Mouse (Mus musculus) urinary bladder, postnatal 36 days (tissue): ENCODE data around the gene Gm17349.
"Not testable (repeated sequence)": the region's sequence is repeated elsewhere in the genome, so short reads cannot be mapped to it uniquely, and the experiment has no call there.

Source experiments
- DNase-seq, 2 experiments: peaks; one replicate each; pipeline ENCODE4 v3.0.0; 2022; ENCODE audit warnings: low spot score in 2 of 2, mixed read lengths in 1 of 2

Gm17349 gene

DNA sequence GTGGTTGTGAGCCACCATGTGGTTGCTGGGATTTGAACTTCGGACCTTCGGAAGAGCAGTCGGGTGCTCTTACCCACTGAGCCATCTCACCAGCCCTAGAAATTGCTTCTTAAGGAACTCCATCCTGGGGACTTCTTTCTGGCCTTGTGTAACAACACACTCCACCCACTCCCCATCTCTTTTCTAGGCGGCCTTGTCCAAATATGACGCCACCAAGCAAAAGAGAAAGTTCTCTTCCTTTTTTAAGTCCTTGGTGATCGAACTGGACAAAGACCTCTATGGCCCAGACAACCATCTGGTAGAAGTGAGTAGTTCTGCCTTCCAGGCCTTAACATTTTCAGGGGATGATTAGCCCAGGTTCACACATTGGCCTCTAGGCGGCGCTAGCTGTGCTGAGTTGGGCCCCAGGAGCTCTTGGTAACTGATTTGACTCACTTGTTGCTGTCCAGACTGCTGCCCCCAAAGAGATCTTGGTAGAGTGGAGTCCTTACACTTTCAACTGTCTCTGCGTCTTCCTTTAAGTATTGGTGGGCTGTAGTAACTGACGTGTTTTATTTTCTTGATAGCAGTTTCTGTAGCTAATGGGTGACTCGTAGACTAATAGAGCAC lies at the start of gene Gm17349:
TSS of gene Gm17349 (minus strand) at position 51 of the 609 bp plus-strand sequence.
- DNase-seq, result no peak

DNA sequence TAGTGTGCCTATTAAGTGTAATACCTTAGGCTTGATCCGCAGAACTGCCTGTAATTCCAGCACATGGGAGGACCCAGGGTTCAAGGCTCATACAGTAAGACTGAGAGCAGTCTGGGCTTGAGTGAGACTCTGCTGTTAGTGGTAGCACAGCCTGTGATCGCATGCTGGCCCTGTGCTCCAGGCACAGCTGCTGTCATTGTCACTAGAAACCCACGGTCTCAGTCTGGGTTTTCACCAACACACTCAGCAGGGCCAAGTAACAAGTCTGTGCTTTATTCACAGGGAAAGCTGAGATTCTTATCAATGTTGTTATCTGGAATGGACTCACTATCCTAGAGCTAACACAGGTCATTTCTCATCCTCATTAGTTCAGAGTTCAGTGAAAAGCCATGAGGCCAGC lies 48.9 kb upstream of the Gm17349 start:
- no peak for DNase-seq

DNA sequence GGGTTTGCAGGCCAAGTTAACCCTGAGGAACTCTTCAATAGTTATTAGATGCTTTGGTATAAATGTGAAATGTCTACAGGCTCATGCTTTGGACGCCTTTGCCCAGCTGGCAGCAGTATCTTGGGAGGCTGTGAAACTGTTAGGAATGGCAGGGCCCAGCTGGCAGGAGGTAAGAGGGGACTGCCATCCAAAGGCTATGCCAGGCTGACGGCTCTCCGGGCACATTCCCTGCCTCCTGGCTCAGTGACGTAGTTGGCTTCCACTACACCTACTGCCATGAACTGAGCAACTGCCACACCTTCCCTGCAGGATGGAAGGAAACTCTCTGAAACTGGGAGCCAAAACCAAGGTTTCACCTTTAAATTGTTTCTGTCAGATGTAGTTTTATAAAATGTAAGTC lies 34.9 kb upstream of the Gm17349 start:
- DNase-seq, result no peak

DNA sequence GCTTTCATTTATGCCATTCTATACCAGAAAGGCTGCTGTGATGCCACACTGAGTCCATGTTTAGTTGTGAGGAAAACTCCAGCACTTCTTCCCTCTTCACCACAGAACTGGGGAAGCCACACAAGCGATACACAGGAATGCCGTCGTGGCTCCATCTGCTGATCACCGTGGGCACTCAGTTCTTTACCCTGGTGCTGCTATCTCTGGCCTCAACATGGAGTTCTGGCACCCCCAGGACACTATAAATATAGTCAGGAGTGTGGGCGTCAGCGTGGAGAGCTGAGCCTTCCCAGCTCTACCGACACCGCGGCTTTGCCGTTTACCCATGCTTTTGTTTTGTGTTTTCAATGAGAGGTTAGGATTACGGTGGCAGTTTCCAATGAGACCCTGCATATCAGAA lies 31.4 kb upstream of the Gm17349 start:
- DNase-seq, result no peak

DNA sequence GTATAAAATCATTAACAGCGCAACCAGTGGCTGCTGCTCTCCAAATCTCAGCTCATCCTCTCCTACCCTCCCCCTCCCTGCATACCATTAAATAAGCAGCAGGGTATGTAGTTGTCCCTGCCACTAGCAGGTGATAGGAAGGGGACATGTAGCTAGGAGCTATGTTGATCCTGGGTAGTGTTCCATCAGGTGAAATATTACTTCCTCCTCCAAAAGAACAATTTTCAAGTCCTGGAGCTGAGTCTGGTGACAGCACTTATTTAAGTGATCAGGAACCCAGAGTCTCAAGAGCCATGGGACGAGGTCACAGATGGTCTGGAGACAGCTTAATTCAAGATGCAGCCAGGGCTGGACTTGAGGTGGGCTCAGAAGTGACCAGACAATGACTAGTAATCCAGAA lies 30.3 kb upstream of the Gm17349 start:
- DNase-seq, result peak; percentile 100

DNA sequence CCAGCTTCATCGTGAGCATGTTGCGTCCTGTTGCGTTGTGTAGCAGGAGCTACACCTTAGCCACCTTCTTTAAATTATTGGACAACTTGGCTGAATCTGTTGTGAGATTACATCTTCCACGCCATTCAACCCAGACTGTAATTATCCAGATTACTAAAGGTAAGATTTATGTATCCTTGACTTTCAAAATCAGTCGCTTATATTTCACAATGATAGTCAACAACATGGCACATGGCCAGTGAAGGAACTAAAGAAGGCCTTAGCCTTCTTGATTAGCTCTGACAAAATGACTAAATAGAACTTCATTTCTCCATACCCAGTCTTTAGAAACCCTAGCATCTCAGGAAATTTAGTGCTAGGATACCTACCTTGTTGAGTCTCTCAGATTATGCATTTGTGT lies 27.9 kb upstream of the Gm17349 start:
- DNase-seq, result no peak

DNA sequence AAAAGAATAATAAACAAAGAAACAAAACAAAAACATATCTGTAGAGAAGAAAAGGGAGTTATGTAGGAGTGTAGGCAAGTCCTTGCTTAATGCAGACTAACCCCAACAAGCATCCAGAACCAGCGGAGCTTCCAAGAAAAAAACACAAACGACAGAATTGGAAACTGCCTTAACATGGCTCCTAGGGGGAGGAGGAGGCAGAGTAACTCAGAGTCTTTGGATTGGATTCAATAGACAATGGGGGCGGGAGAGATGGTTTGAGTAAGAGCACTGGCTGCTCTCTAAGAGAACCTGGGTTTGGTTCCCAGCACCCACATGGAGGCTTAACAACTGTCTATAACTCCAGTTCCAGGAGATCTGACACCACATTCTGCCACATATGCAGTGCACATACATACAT lies 26.4 kb upstream of the Gm17349 start:
- DNase-seq, result no peak

DNA sequence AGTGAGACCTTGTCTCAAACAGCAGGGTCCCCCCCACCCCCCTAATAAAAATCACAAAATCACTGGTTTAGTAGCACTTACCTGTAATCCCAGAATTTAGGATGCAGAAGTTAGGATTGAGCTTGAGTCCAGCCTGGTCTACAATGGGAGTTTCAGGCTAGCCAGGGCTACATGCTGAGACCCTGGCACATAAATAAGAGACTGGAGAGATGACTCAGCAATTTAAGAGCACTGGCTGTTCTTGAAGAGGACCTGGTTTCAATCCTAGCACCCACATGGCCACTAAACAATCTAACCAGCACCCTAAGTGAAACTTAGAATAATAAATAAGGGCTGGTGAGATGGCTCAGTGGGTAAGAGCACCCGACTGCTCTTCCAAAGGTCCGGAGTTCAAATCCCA lies 25.9 kb upstream of the Gm17349 start:
- DNase-seq, result no peak

DNA sequence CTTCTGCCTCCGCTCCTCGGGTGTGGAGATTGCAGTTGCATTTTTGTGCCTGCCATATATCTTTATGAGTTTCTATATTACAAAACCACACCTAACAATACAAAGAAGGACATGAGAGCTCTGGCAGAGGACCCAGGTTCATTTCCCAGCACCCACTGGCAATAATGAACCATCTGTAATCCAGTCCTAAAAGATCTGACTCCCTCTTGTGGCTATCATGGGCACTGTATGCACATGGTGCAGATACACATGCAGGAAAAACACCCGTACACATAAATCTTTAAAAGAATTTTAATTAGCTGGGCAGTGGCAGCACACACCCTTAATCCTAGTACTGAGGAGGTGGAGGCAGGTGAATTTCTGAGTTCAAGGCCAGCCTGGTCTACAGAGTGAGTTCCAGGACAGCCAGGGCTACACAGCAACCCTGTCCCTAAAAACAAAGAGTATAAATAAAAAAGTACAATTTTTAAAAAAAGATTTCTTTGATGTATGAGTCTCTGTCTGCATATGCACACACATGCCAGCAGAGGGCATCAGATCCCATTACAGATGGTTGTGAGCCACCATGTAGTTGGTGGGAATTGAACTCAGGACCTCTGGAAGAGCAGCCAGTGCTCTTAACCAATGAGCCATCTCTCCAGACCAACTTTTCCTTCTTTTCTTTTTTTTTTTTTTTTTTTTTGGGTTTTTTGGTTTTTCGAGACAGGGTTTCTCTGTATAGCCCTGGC lies 23.9 kb upstream of the Gm17349 start:
- DNase-seq, result no peak

DNA sequence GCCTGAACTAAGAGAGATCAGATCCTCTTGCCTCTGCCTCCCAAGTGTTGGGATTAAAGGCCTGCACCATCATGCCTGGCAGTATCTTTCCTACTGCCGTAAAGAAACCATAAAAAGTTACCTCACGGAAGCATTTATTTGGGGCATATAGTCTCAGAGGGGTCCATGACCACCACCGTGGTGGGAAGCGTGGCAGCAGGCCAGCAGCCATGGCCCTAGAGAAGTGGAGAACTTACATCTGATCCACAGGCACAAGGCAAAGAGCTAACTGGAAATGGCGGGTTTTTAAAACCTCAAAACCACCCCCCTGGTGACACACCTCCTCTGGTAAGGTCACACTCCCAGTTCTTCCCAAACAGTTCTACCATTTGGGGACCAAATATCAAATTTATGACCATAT lies 22.9 kb upstream of the Gm17349 start:
- DNase-seq, result no peak

DNA sequence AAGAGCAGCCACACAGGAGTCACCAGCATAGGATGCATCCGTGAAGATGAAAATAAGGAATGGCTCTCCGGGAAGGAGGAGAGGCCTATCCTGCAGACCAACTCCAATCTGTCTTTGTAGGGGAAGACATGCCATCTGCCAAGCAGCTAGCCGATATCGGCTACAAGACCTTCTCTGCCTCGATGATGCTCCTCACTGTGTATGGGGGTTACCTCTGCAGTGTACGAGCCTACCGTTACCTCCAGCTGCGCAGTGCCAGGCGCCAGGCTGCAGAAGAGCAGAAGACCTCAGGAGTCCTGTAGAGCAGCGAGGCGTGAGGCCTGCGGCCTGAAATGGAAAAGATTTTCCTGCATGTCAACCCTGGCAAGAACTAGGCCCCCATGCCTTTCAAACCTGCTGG lies 22.2 kb upstream of the Gm17349 start:
- no peak for DNase-seq

DNA sequence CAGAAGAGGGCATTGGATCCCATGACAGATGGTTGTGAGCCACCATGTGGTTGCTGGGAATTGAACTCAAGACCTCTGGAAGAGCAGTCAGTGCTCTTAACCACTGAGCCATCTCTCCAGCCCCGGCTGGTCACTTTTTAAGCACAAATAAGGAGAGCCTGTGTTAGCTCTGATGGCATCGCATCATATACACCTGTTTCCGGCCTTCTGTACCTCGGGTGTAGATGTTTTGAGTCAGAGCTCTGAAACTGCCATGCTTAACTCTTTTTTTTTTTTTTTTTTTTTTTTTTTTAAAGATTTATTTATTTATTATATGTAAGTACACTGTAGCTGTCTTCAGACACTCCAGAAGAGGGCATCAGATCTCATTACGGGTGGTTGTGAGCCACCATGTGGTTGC lies 21.7 kb upstream of the Gm17349 start:
- DNase-seq, result not testable (repeated sequence)

DNA sequence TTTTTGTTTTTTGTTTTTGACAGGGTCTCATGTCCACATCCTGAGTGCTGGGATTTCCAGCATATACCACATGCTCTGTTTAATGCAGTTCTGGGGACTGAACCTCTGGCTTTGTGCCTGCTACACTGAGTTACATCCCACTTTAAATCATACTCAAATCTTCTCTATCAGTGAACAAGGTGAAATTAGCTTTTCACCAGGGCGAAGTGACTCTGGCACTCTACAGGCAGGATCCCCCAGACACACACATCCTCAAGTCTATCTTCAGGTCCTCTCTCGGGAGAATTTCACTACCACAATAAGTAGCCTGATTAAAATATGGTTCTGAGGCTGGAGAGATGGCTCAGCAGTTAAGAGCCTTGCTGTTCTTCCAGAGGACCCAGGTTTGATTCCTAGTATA lies 21.3 kb upstream of the Gm17349 start:
- no peak for DNase-seq

DNA sequence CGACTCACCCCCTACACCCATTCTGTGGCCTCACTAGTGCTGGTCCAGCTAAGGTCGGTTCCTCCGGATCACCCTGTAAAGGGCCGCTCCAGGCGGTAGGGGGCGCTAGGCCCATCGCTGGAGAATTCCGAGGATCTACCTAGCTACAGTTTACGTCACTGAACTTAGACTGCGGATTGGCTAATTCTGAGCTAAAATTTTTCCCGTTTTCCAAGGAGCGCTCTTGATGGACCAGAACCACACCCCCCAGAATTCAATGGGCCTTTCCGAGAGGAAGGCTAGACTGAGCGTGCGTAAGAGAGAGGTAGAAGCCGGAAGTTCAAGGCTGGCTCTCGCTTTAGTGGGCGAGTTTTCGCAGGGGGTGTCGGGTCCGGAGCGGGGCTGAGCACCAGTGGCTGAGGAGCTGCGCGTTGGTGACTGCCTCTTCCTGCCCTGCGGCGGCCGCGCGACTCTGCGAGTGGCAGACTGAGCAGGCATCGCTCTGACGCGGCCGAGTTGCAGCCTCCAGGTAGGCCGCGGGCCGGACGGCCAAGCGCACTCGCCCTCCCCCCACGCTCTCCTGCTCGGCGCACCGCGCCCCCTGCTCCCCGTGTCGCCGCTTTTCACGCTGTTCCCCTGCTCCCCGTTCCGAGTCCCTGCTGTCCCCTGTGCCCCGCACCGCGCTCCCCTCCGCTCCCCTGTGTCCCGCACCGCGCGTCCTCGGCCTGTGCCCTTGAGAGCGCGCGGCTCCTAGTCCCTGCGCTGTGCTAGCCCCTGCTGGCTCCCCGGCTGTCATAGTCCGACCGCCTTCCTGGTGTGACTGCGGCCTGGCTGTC lies 20.3 kb upstream of the Gm17349 start, which contains the start of gene Cox14:
TSS of gene Cox14 (plus strand) at position 278 of the 815 bp plus-strand sequence.
- peak; percentile 91 to 93 for DNase-seq

DNA sequence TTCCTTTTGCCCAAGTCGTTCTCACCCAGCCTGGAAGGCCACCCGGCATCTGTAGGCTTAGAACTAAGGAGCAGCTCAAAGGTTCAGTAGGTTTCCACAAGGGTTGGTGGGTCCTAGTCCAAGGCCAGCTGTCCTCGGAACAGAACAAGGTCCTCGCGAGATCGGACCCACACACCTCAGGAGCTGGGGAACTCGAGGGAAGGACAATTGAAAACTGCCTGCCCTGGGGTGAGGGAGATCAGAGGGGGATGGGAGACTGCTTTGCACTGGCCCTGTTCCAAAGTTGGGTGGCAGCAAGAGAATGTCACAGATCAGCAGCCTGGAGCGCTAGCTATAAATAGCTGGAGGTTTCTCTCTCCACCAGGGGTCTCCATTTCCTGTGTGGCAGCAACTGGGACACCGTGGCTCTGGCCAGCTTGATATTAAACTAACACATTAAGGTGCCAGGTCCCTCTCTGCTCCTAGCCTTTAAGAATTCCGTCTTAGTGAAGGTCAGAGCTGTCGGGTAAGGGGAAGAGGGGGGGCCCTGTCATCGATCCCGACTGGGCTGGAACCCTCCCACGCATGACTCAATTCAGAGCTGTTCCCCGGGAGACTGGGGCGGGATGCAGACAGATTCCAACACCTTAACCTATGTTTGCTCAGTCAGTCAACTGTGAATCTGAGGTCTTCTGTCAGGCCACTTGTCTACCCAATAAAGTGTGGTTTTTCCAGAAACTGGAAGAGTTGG lies 19.2 kb upstream of the Gm17349 start:
- DNase-seq, result peak; percentile 35 to 63

DNA sequence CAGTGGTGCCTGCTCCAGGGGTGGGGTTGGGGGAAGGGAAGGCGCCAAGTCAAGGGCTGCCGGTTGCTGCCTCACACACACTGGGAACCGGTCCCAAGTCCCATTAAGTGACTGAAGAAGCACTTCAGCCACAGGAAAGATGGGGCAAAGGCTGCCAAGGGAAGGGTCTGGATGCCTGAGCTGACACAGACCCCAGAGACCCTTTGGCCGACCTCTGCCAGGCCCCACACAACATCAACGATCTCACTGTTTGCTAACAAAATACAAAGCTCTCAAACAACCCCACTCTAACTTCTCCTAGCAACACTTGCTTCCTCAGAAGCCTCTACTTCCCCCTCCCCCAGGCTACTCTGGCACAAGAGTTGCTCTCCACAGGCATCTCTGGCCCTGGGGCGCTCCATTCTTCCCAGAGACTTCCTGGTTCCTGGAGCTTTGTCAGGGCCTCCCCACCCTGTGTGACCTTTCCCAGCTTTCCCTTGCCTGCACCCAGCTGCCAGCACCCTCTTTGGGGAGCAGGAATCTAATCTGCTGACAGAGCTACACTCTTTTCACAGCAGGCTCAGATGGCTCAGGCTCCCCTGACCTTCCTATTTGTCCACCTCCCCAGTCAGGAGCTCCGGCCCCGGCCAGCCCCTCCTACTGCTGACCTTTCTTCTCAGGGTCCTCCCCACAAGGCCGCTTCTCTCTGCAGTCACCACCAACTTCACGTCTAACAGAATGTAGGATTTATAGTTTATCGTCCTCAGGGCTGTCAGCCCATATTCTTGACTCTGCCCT lies 18.4 kb upstream of the Gm17349 start:
- DNase-seq, result peak; percentile 20 to 52

DNA sequence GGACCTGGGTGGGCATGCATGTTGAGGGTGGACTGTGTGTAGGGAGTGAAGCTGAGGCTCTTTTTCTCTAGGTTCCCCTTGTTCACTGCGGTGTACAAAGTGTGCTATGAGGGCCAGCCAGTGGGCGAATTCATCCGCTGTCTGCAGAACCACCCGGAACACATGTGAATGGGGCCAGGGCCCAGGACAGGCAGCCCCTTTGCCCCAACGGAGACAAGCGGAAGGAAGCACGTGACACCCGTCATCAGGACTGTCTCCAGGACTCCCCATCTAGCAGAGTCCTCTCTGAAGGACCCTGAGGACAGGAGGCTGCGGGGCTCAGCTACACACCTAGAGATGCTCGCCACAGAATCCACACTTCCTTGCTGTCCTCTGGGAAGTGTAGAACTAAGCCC lies 17.8 kb upstream of the Gm17349 start:
- DNase-seq, result no peak

DNA sequence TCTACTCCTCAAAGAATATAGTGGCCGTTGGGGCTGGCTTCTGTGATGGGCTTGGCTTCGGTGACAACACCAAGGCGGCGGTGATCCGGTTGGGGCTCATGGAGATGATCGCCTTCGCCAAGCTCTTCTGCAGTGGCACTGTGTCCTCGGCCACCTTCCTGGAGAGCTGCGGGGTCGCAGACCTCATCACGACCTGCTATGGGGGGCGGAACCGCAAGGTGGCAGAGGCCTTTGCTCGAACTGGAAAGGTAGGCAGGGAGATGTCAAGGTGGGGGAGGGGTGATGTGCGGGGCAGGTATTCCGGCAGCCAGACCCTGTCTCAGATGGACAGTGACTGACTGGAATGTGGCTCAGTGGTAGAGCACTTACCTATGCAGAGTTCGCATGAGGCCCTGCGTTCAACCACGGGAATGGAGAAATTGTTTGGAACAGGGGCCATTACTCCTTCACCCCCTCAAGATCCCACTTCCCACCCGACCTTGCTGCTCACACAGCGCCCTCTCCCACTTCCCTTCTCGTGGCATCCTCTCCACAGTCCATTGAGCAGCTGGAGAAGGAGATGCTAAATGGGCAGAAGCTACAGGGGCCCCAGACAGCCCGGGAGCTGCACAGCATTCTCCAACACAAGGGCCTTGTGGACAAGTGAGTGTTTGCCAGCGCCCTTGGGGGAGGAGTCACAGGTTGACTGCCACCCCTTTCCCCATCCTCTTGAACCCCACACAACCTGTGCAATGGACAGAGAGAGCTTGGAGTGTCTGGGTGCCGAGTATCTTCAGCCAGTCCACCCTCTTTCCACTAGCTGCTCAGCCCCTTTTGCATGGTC lies 16.8 kb upstream of the Gm17349 start:
- no peak for DNase-seq

DNA sequence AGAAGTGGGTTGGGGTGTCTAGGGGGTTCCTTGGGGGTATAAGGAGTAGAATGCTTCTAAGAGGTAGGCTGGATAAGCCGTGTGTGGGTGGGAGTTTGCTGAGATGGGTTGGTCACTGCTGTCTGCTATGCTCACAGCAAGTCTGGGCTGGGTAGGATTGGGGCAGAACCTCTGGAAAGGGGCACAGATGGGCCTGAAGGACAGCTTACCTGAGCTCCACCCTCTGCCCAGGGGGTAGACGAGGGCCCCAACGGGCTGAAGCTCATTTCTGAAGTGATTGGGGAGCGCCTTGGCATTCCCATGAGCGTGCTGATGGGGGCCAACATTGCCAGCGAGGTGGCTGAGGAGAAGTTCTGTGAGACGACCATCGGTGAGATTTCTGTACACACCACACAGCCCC lies 14.6 kb upstream of the Gm17349 start:
- no peak for DNase-seq

DNA sequence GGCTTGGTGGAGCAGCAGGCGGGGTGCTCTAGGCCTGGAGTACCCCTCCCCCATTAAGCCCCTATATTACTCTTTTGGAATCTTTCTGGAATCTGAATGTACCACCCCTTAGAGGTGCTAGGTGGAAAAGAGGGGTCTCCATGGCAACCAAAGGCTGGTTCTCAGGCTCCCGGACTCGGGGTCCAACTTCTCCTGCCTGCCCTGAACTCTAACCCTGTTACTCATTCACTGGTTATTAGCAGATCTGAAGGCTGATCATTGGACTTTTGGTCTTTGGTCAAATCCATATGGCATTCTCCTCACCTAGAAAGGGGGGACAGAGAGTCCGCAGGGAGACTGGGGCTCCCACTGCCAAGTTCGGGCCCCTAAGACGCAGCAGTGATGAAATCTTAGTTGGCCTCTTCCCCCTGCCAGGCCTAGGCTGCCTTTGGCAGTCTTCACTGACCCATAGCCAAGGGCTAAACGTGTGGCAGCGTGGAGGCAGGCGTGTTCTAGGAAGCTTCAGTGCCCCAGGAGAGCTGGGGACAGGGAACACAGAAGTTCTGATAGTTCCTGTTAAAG lies 13.3 kb upstream of the Gm17349 start:
- no peak for DNase-seq
